Mouse (Mus musculus) E14TG2a.4 (cell line): ENCODE data around the gene Anxa9.

ENCODE experiments used
- H3K27me3 ChIP-seq: 2 replicates; pipeline ENCODE4 v1.6.1; 2014; ENCODE audit warnings: low read length, control low read depth; ENCODE audit not compliant: insufficient read depth
- H3K36me3 ChIP-seq: 2 replicates; pipeline ENCODE4 v1.6.1; 2014; ENCODE audit warnings: low read length, control low read depth; ENCODE audit not compliant: insufficient read depth
- H3K4me1 ChIP-seq: replicated peaks from 2 replicates; pipeline ENCODE4 v1.6.1; 2014; ENCODE audit warnings: low read depth, low read length, control low read depth
- H3K4me3 ChIP-seq: replicated peaks from 2 replicates; pipeline ENCODE4 v1.5.1; 2014; ENCODE audit warnings: mild to moderate bottlenecking, low read length
- H3K9me3 ChIP-seq: 2 replicates; pipeline ENCODE4 v1.6.1; 2014; ENCODE audit warnings: low read length, control low read depth
- CTCF ChIP-seq: conservative IDR thresholded peaks from 2 replicates; pipeline ENCODE4 v1.5.1; 2014; ENCODE audit warnings: low read length
- NANOG ChIP-seq: IDR thresholded peaks from 2 replicates; pipeline ENCODE4 v1.6.1; 2014; ENCODE audit warnings: borderline replicate concordance, low read length, mixed read lengths
- POU5F1 ChIP-seq: IDR thresholded peaks from 2 replicates; pipeline ENCODE4 v1.6.1; 2014; ENCODE audit warnings: low read length, borderline replicate concordance

Gene Anxa9

GRCm38 (mm10) chr3:95261975-95262374, 45.0 kb downstream of the Anxa9 start:
- peaks cover 99% of the 10 kb centered on the region for H3K36me3 ChIP-seq
- no peak overlapping the region for H3K4me3 ChIP-seq
- H3K27me3 ChIP-seq, result no peaks in the 10 kb centered on the region
- peaks cover 53% of the 10 kb centered on the region for H3K4me1 ChIP-seq
- TF ChIP-seq CTCF (no peak), NANOG (no peak), POU5F1 (no peak)
- no peaks in the 10 kb centered on the region for H3K9me3 ChIP-seq

GRCm38 (mm10) chr3:95256931-95257330, 50.0 kb downstream of the Anxa9 start:
- peaks cover 99% of the 10 kb centered on the region for H3K36me3 ChIP-seq
- H3K4me1 ChIP-seq, result peaks cover 61% of the 10 kb centered on the region
- no peak overlapping the region for H3K4me3 ChIP-seq
- H3K27me3 ChIP-seq, result no peaks in the 10 kb centered on the region
- TF ChIP-seq POU5F1, result no peak
- no peak for TF ChIP-seq NANOG
- TF ChIP-seq CTCF, result no peak
- H3K9me3 ChIP-seq, result no peaks in the 10 kb centered on the region

- Histone ChIP-seq H3K4me1 (peaks cover 72% of the 10 kb centered on the region), H3K4me3 (peak within 1 kb of the TSS; percentile 62)
- TF ChIP-seq NANOG (no peak), CTCF (no peak), POU5F1 (no peak)
Measured at GRCm38 (mm10) chr3:95250783-95251424, 56.1 kb downstream of the Anxa9 start, which contains the start of gene Bnipl. Gene Bnipl (minus strand): TSS chr3:95251193.

GRCm38 (mm10) chr3:95250361-95250760, 56.6 kb downstream of the Anxa9 start:
- TF ChIP-seq CTCF (no peak), POU5F1 (no peak), NANOG (no peak)
- H3K27me3 ChIP-seq, result no peaks in the 10 kb centered on the region

More at GRCm38 (mm10) chr3:95250783-95251424, 56.1 kb downstream of the Anxa9 start, which contains the start of gene Bnipl:
- H3K9me3 ChIP-seq, result no peaks in the 10 kb centered on the region
- H3K36me3 ChIP-seq, result peaks cover 72% of the 10 kb centered on the region
- no peaks in the 10 kb centered on the region for H3K27me3 ChIP-seq

GRCm38 (mm10) chr3:95247660-95248336, 59.2 kb downstream of the Anxa9 start:
- H3K4me3 ChIP-seq, result no peak overlapping the region
- H3K36me3 ChIP-seq, result peaks cover 70% of the 10 kb centered on the region
- no peaks in the 10 kb centered on the region for H3K9me3 ChIP-seq
- peaks cover 57% of the 10 kb centered on the region for H3K4me1 ChIP-seq
- no peaks in the 10 kb centered on the region for H3K27me3 ChIP-seq
- TF ChIP-seq CTCF (no peak), NANOG (no peak), POU5F1 (no peak)

More at GRCm38 (mm10) chr3:95250361-95250760, 56.6 kb downstream of the Anxa9 start:
- H3K4me3 ChIP-seq, result peak overlapping the region; percentile 62
- no peaks in the 10 kb centered on the region for H3K9me3 ChIP-seq
- H3K36me3 ChIP-seq, result peaks cover 71% of the 10 kb centered on the region
- H3K4me1 ChIP-seq, result peaks cover 67% of the 10 kb centered on the region

- no peak for TF ChIP-seq POU5F1
- Histone ChIP-seq H3K4me3 (no peak overlapping the region), H3K4me1 (peaks cover 50% of the 10 kb centered on the region), H3K27me3 (no peaks in the 10 kb centered on the region), H3K9me3 (no peaks in the 10 kb centered on the region), H3K36me3 (peaks cover 63% of the 10 kb centered on the region)
Measured at GRCm38 (mm10) chr3:95246465-95247231, 60.3 kb downstream of the Anxa9 start.
